Mouse (Mus musculus): ENCODE measurements around the gene Rnf168. TPM values are rescaled to one million over a fixed set of nuclear protein-coding genes. Genes with fewer than 3 reads are reported as not detected.

The Rnf168 gene
- polyA plus RNA-seq, 1 experiment from 2014 or later = 26.9 TPM

MicroRNA genes within 50 kb of the gene (microRNA counts, 519-probe panel; counts per million panel counts)
- microRNA mmu-miR-1946a = not detected

Small RNA genes within 50 kb of the gene (microRNA-seq; reads per million reads assigned to microRNA genes)
- not detected for gene Mir1946a

Other genes starting within 250 kb of the Rnf168 start
- gene Pak2, start 198.1 kb upstream of the Rnf168 start, polyA plus RNA-seq (2015; fragmentation: Nextera tagmentation; extraction: Ambion mirVana) = 33.1 and 36.5 TPM in 2 replicates
- gene Pigx, start 177.7 kb upstream of the Rnf168 start, polyA plus RNA-seq (2015; fragmentation: Nextera tagmentation; extraction: Ambion mirVana) = 84.6 and 85.1 TPM in 2 replicates
- gene Cep19, start 177.7 kb upstream of the Rnf168 start, polyA plus RNA-seq (2015; fragmentation: Nextera tagmentation; extraction: Ambion mirVana) = 31.7 and 31.9 TPM in 2 replicates
- gene Nrros, start 111.9 kb upstream of the Rnf168 start, polyA plus RNA-seq (2015; fragmentation: Nextera tagmentation; extraction: Ambion mirVana) = 45.8 and 51.1 TPM in 2 replicates
- gene Bex6, start 97.6 kb upstream of the Rnf168 start, polyA plus RNA-seq (2015; fragmentation: Nextera tagmentation; extraction: Ambion mirVana) = 0.28 TPM in 1 of 2 replicates, not detected in the other
- gene Fbxo45, start 30.3 kb upstream of the Rnf168 start, polyA plus RNA-seq (2015; fragmentation: Nextera tagmentation; extraction: Ambion mirVana) = 5.0 and 5.2 TPM in 2 replicates
- 19.0 and 19.8 TPM in 2 replicates for gene Wdr53, start 30.2 kb upstream of the Rnf168 start, polyA plus RNA-seq (2015; fragmentation: Nextera tagmentation; extraction: Ambion mirVana)
- 0.18 TPM in 1 of 2 replicates, not detected in the other for gene Smco1, start 6.0 kb upstream of the Rnf168 start, polyA plus RNA-seq (2015; fragmentation: Nextera tagmentation; extraction: Ambion mirVana)
- 22.5 and 25.4 TPM in 2 replicates for gene Ubxn7, start 54.8 kb downstream of the Rnf168 start, polyA plus RNA-seq (2015; fragmentation: Nextera tagmentation; extraction: Ambion mirVana)
- gene Tm4sf19, start 123.0 kb downstream of the Rnf168 start, polyA plus RNA-seq (2015; fragmentation: Nextera tagmentation; extraction: Ambion mirVana) = not detected in 2 replicates
- 30.1 and 31.8 TPM in 2 replicates for gene Tctex1d2, start 142.2 kb downstream of the Rnf168 start, polyA plus RNA-seq (2015; fragmentation: Nextera tagmentation; extraction: Ambion mirVana)
- gene Pcyt1a, start 153.5 kb downstream of the Rnf168 start, polyA plus RNA-seq (2015; fragmentation: Nextera tagmentation; extraction: Ambion mirVana) = 46.4 and 53.9 TPM in 2 replicates
- gene Slc51a, start 210.4 kb downstream of the Rnf168 start, polyA plus RNA-seq (2015; fragmentation: Nextera tagmentation; extraction: Ambion mirVana) = 0.28 and 0.55 TPM in 2 replicates
- gene Zdhhc19, start 218.8 kb downstream of the Rnf168 start, polyA plus RNA-seq (2015; fragmentation: Nextera tagmentation; extraction: Ambion mirVana) = not detected in 2 replicates

Data from lung, embryonic 16.5 days (tissue).